Mouse (Mus musculus) thymus, adult 2 months (tissue): ENCODE measurements at regions not wholly inside any gene's neighbourhood (a gene's known extent, or its start where the extent isn't known, plus 50 kb on each side); places are given as distances from the start of the nearest gene placed in this dataset.

Source experiments
- CTCF ChIP-seq: fragments of 200-500 bp; IDR thresholded peaks from 2 replicates; pipeline ENCODE4 v1.5.1; 2012; ENCODE audit warnings: mild to moderate bottlenecking, control low read depth, low read length, moderate library complexity, borderline replicate concordance; ENCODE audit not compliant: control insufficient read depth, poor library complexity, insufficient read depth; ENCODE audit errors: extremely low read depth
- POLR2A ChIP-seq: fragments of 200-500 bp; IDR thresholded peaks from 2 replicates; pipeline ENCODE4 v1.6.1; 2012; ENCODE audit warnings: mild to moderate bottlenecking, low read length, control low read depth, moderate library complexity; ENCODE audit not compliant: control insufficient read depth, poor library complexity, insufficient read depth; ENCODE audit errors: extremely low read depth

DNA sequence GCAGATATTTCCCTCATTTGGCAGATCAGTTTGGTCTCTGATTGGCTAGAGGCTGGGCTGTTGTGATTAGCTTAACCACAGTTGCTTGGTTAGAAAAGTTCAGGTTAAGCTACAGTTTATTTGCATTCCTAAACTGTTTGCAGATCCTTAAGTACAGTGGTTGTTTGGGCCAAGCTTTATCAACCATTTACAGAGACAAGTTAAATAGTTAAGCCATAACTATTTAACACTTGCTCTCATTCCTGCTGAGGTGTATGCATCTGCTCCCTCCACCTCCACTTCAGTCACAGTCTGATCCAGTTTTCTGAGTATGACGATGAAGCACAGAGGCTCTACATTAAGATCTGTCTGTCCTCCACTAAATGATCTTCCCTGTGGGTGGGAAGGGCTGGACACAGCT, 58.6 kb upstream of the Gdf10 start:
- no peak for TF ChIP-seq CTCF
- no peak for TF ChIP-seq POLR2A
